Comparison of ENCODE assay signal across 25 mouse cellular contexts in genomic region chr3:34391275-34391674, GRCm38 (mm10).
A peak's percentile ranks its signal among the peaks of the same experiment; 100 is the strongest.
DNase-seq lines count a peak whose midpoint lies in the region; ATAC-seq and TF ChIP-seq lines count a peak whose summit lies in the region.
"Had no signal": no experiment of that assay in that cellular context is flagged by ENCODE, and none has a peak within 500 bp of the region (broad histone marks: within the 10 kb centered on the region; RNA-seq: fewer than 3 reads in every experiment).

No protein-coding gene starts in this region.

- TF ChIP-seq POLR2A in MEL (IDR thresholded peaks at IDR 0.05; ENCODE audit: control insufficient read depth in 1 of 2, insufficient read depth in 1 of 2, low read depth in 1 of 2, low read length in 2 of 2, poor library complexity in 1 of 2) = no peak

- 0 out of 2 replicates have a peak, but pooled peaks have one; percentile 9 for TF ChIP-seq CTCF in lung, embryonic 14.5 days (IDR thresholded peaks at IDR 0.05; ENCODE audit: low read depth)
- TF ChIP-seq CTCF in E14TG2a.4 (conservative IDR thresholded peaks at IDR 0.05; ENCODE audit: low read length) = peak; percentile 86
- peak; percentile 27 to 44 (median 36); a peak in 5 of 6 replicates for TF ChIP-seq CTCF in MEL (IDR thresholded peaks at IDR 0.05 in 2 of 3, conservative IDR thresholded peaks at IDR 0.05 in 1 of 3; ENCODE audit: control insufficient read depth in 1 of 3, insufficient read depth in 1 of 3, low read depth in 2 of 3, low read length in 3 of 3, poor library complexity in 1 of 3, severe bottlenecking in 1 of 3)
- peak; percentile 18; the same call in 1 of the 2 replicates for TF ChIP-seq CTCF in stomach, postnatal 0 days (IDR thresholded peaks at IDR 0.05; ENCODE audit: low read depth)

- no peaks in the 10 kb centered on the region for H3K27me3 ChIP-seq in lung, embryonic 14.5 days (ENCODE audit: insufficient read depth, low read length)
- H3K27me3 ChIP-seq in E14TG2a.4 (ENCODE audit: insufficient read depth, low read length) (no peaks in the 10 kb centered on the region), MEL (ENCODE audit: control insufficient read depth in 1 of 2, insufficient read depth in 2 of 2, low read length in 2 of 2) (no peaks in the 10 kb centered on the region)
- H3K27me3 ChIP-seq in stomach, postnatal 0 days (ENCODE audit: control insufficient read depth, insufficient read depth, low read length) = no peaks in the 10 kb centered on the region
- H3K27me3 ChIP-seq: forebrain, embryonic 13.5 days; midbrain, embryonic 15.5 days; neural tube, embryonic 13.5 days had no signal

- H3K27ac ChIP-seq in lung, embryonic 14.5 days (ENCODE audit: low read depth) = no peak overlapping the region
- H3K27ac ChIP-seq in MEL (ENCODE audit: control insufficient read depth, low read depth, low read length) = no peak overlapping the region
- H3K27ac ChIP-seq in stomach, postnatal 0 days (replicated peaks) = no peak overlapping the region
- H3K27ac ChIP-seq: forebrain, embryonic 13.5 days; hindbrain, postnatal 0 days; midbrain, embryonic 15.5 days; neural tube, embryonic 13.5 days had no signal

- no peak for TF ChIP-seq EP300 in MEL (IDR thresholded peaks at IDR 0.05; ENCODE audit: low read depth in 1 of 2, low read length in 2 of 2)
- no peak for TF ChIP-seq EP300 in stomach, postnatal 0 days (optimal IDR thresholded peaks at IDR 0.05)

- H3K4me3 ChIP-seq in lung, embryonic 14.5 days (ENCODE audit: low read depth, low read length) = no peak overlapping the region
- H3K4me3 ChIP-seq in E14TG2a.4 (replicated peaks; ENCODE audit: low read length) (no peak overlapping the region), MEL (ENCODE audit: control insufficient read depth in 1 of 2, insufficient read depth in 1 of 2, low read depth in 2 of 2, low read length in 2 of 2) (no peak overlapping the region)
- H3K4me3 ChIP-seq in stomach, postnatal 0 days (ENCODE audit: low read depth, low read length) = no peak overlapping the region
- H3K4me3 ChIP-seq: forebrain, embryonic 13.5 days; midbrain, embryonic 15.5 days; myocyte; neural tube, embryonic 13.5 days had no signal

- TF ChIP-seq RAD21 in MEL (IDR thresholded peaks at IDR 0.05; ENCODE audit: low read depth, low read length) = peak; percentile 37

- DNase-seq in lung, embryonic 14.5 days = no peak
- no peak for DNase-seq in lung, postnatal 14 days
- DNase-seq in MEL (ENCODE audit: low read depth, low spot score) = peak; percentile 32
- no peak for DNase-seq in stomach, postnatal 0 days (ENCODE audit: low spot score)
- DNase-seq in cerebellum, adult 9-11 months = no peak
- DNase-seq in adrenal gland, postnatal 25 days = no peak
- DNase-seq: adrenal gland, adult 8-10 months; cerebellum, adult 8-10 months; heart, adult 11 months; kidney, adult 18-20 months; kidney, postnatal 14 days; layer of hippocampus, postnatal 36 days; lung, adult 18-20 months; lung, postnatal 4 days; retina, postnatal 1 day; right cerebral cortex, postnatal 25 days; spleen, adult 18-20 months; thymus, postnatal 36 days had no signal

- no peaks in the 10 kb centered on the region for H3K4me1 ChIP-seq in lung, embryonic 14.5 days (ENCODE audit: insufficient read depth)
- H3K4me1 ChIP-seq in E14TG2a.4 (replicated peaks; ENCODE audit: low read depth, low read length) (no peaks in the 10 kb centered on the region), MEL (ENCODE audit: control insufficient read depth in 1 of 2, insufficient read depth in 2 of 2, low read length in 2 of 2) (no peaks in the 10 kb centered on the region)
- no peaks in the 10 kb centered on the region for H3K4me1 ChIP-seq in stomach, postnatal 0 days (replicated peaks; ENCODE audit: control insufficient read depth, insufficient read depth)
- H3K4me1 ChIP-seq: midbrain, embryonic 15.5 days; neural tube, embryonic 13.5 days had no signal

- ATAC-seq in lung, embryonic 14.5 days (ENCODE audit: insufficient read depth) = no peak
- ATAC-seq in stomach, postnatal 0 days (ENCODE audit: low FRiP score, low TSS enrichment) = no peak
- ATAC-seq: forebrain, embryonic 13.5 days; hindbrain, postnatal 0 days; midbrain, embryonic 15.5 days had no signal

- no peaks in the 10 kb centered on the region for H3K36me3 ChIP-seq in lung, embryonic 14.5 days (ENCODE audit: insufficient read depth)
- no peaks in the 10 kb centered on the region for H3K36me3 ChIP-seq in E14TG2a.4 (ENCODE audit: insufficient read depth, low read length)
- no peaks in the 10 kb centered on the region for H3K36me3 ChIP-seq in MEL (ENCODE audit: control insufficient read depth in 1 of 2, insufficient read depth in 2 of 2, low read length in 2 of 2)
- H3K36me3 ChIP-seq in stomach, postnatal 0 days (ENCODE audit: control insufficient read depth, insufficient read depth, low read length) = no peaks in the 10 kb centered on the region
- H3K36me3 ChIP-seq: midbrain, embryonic 15.5 days; neural tube, embryonic 13.5 days had no signal

- H3K79me2 ChIP-seq in MEL (ENCODE audit: control insufficient read depth, insufficient read depth, low read length, poor library complexity) = no peaks in the 10 kb centered on the region

- no peak overlapping the region for H3K9ac ChIP-seq in lung, embryonic 14.5 days
- no peak overlapping the region for H3K9ac ChIP-seq in MEL (ENCODE audit: control insufficient read depth, low read depth, low read length, poor library complexity, severe bottlenecking)
- no peak overlapping the region for H3K9ac ChIP-seq in stomach, postnatal 0 days (ENCODE audit: low read length)
- H3K9ac ChIP-seq: forebrain, embryonic 13.5 days; midbrain, embryonic 15.5 days; neural tube, embryonic 13.5 days had no signal

- peaks cover 5% of the 10 kb centered on the region; the same call in 1 of the 2 replicates for H3K9me3 ChIP-seq in lung, embryonic 14.5 days (ENCODE audit: low read depth, low read length)
- H3K9me3 ChIP-seq in E14TG2a.4 (ENCODE audit: low read length) (no peaks in the 10 kb centered on the region), MEL (replicated peaks; ENCODE audit: insufficient read depth, low read length) (no peaks in the 10 kb centered on the region)
- H3K9me3 ChIP-seq in stomach, postnatal 0 days (ENCODE audit: control insufficient read depth, low read length) = no peaks in the 10 kb centered on the region
- H3K9me3 ChIP-seq: midbrain, embryonic 15.5 days had no signal

- 85% methylated on average over 2 of the region's 2 CpGs for WGBS in lung, embryonic 14.5 days
- 89% methylated on average over 2 of the region's 2 CpGs for WGBS in stomach, postnatal 0 days

- no peak overlapping the region for H3K4me2 ChIP-seq in lung, embryonic 14.5 days
- no peak overlapping the region for H3K4me2 ChIP-seq in stomach, postnatal 0 days (replicated peaks; ENCODE audit: low read depth)
- H3K4me2 ChIP-seq: forebrain, embryonic 13.5 days; heart, embryonic 11.5 days; midbrain, embryonic 15.5 days; neural tube, embryonic 13.5 days had no signal

TF ChIP-seq in MEL, 35 proteins besides CTCF, POLR2A, EP300 and RAD21:
- TF ChIP-seq GATA1 (IDR thresholded peaks at IDR 0.05; ENCODE audit: low read depth, low read length) = no peak
- peak; percentile 28; the same call in 1 of the 2 replicates for TF ChIP-seq SMC3 (IDR thresholded peaks at IDR 0.05; ENCODE audit: low read depth, low read length)
- no peak for TF ChIP-seq ZKSCAN1 (IDR thresholded peaks at IDR 0.05; ENCODE audit: low read depth, low read length)
- no peak for TF ChIP-seq E2F4 (IDR thresholded peaks at IDR 0.05; ENCODE audit: borderline replicate concordance, low read depth, low read length)
- no peak for TF ChIP-seq USF1 (IDR thresholded peaks at IDR 0.05; ENCODE audit: low read depth, low read length)
- no peak for TF ChIP-seq ZC3H11A (IDR thresholded peaks at IDR 0.05; ENCODE audit: low read depth, low read length)
- no peak for TF ChIP-seq CHD1 (IDR thresholded peaks at IDR 0.05; ENCODE audit: low read depth, low read length)

Comparison
In these comparisons a context has a peak if more than half of its experiments do, and no peak if none do; other contexts are left out.
1. CTCF ChIP-seq: peak in every context shown above with its lines; median percentile 86 in E14TG2a.4; 36 in MEL; 18 in stomach, postnatal 0 days; 9 in lung, embryonic 14.5 days.